30 mouse cellular contexts compared by ENCODE assay signal in genomic region chr17:87848964-87849363, GRCm38 (mm10). TPM values are rescaled to one million over a fixed set of nuclear protein-coding genes. Genes with fewer than 3 reads are reported as not detected.
DNase-seq lines count a peak whose midpoint lies in the region; ATAC-seq lines count a peak whose summit lies in the region.
"Had no signal": no experiment of that assay in that cellular context is flagged by ENCODE, and none has a peak within 500 bp of the region (broad histone marks: within the 10 kb centered on the region; RNA-seq: fewer than 3 reads in every experiment).

No protein-coding gene starts in this region.

- peak; percentile 16 to 31 for DNase-seq in adrenal gland, postnatal 36 days
- DNase-seq in adrenal gland, adult 18-20 months (ENCODE audit: low spot score in 2 of 2): no peak
- DNase-seq in 416B (ENCODE audit: low read depth) (peak; percentile 81), NIH3T3 (ENCODE audit: low read depth) (peak; percentile 79)
- DNase-seq in fibroblast of lung, adult 2 months (ENCODE audit: low read depth): peak; percentile 33
- no peak for DNase-seq in spleen, postnatal 14 days (ENCODE audit: low spot score in 2 of 2)
- DNase-seq in cerebellum, postnatal 10 days: no peak
- DNase-seq: adrenal gland, postnatal 14 days; cerebellum, adult 11 months; cerebellum, adult 8-10 months; cerebellum, postnatal 36 days; gastrocnemius, postnatal 14 days; heart, postnatal 10 days; heart, postnatal 4 days; kidney, adult 11 months; kidney, postnatal 10 days had no signal

- ATAC-seq in hindbrain, embryonic 13.5 days (ENCODE audit: low FRiP score): no peak
- ATAC-seq: activated CD4-positive, CD25-positive, alpha-beta regulatory T cell, adult 4 months; forebrain, embryonic 15.5 days had no signal

- no peaks in the 10 kb centered on the region for H3K36me3 ChIP-seq in hindbrain, embryonic 13.5 days
- H3K36me3 ChIP-seq: embryonic facial prominence, embryonic 10.5 days; forebrain, embryonic 15.5 days; hindbrain, embryonic 12.5 days had no signal

- no peak overlapping the region for H3K4me3 ChIP-seq in hindbrain, embryonic 13.5 days
- H3K4me3 ChIP-seq: embryonic facial prominence, embryonic 10.5 days; erythroblast, embryonic 14.5 days; forebrain, embryonic 15.5 days; hindbrain, embryonic 12.5 days had no signal

- H3K27ac ChIP-seq in hindbrain, embryonic 13.5 days: no peak overlapping the region
- H3K27ac ChIP-seq: embryonic facial prominence, embryonic 10.5 days; forebrain, embryonic 15.5 days; hindbrain, embryonic 12.5 days; hindbrain, postnatal 0 days had no signal

- 83% methylated on average over 3 of the region's 3 CpGs for WGBS in hindbrain, embryonic 13.5 days

- no peaks in the 10 kb centered on the region for H3K27me3 ChIP-seq in hindbrain, embryonic 13.5 days
- H3K27me3 ChIP-seq: forebrain, embryonic 15.5 days; hindbrain, embryonic 12.5 days had no signal

- peaks cover 10% of the 10 kb centered on the region for H3K4me1 ChIP-seq in hindbrain, embryonic 13.5 days (replicated peaks)
- H3K4me1 ChIP-seq: embryonic facial prominence, embryonic 10.5 days; forebrain, embryonic 15.5 days had no signal

- H3K4me2 ChIP-seq in hindbrain, embryonic 13.5 days: no peak overlapping the region
- H3K4me2 ChIP-seq: forebrain, embryonic 15.5 days; hindbrain, embryonic 12.5 days had no signal

- H3K9ac ChIP-seq in hindbrain, embryonic 13.5 days: no peak overlapping the region
- H3K9ac ChIP-seq: forebrain, embryonic 15.5 days; hindbrain, embryonic 12.5 days had no signal

- no peaks in the 10 kb centered on the region for H3K9me3 ChIP-seq in hindbrain, embryonic 13.5 days
- H3K9me3 ChIP-seq: forebrain, embryonic 15.5 days; hindbrain, embryonic 12.5 days had no signal

RNA-seq across cellular contexts. Expression of gene Kcnk12, which starts 51.2 kb away (rescaled TPM):
- total RNA-seq in adrenal gland, postnatal 36 days (2021): under 1 TPM; 0.20 to 0.36 TPM
- total RNA-seq in adrenal gland, adult 18-20 months (2021): under 1 TPM in 1 of 2 experiments, not detected in 1; 0.27 TPM
- 0.38 and 0.72 TPM in 2 replicates for polyA plus RNA-seq in hindbrain, embryonic 13.5 days (2015; fragmentation: Nextera tagmentation; extraction: Ambion mirVana)
- total RNA-seq: CH12.LX; gastrocnemius, adult 18-20 months; gastrocnemius, postnatal 14 days had no signal
- polyA plus RNA-seq: activated CD4-positive, CD25-positive, alpha-beta regulatory T cell, adult 4 months; embryonic facial prominence, embryonic 14.5 days; forebrain, embryonic 11.5 days; heart, embryonic 14.5 days; intestine, embryonic 14.5 days; kidney, embryonic 14.5 days had no signal

Comparison
In these comparisons a context has a peak if more than half of its experiments do, and no peak if none do; other contexts are left out.
1. DNase-seq: peak in adrenal gland, postnatal 36 days (2 of 2), 416B (single experiment), NIH3T3 (single experiment) and fibroblast of lung, adult 2 months (single experiment); none in adrenal gland, adult 18-20 months (0 of 2), spleen, postnatal 14 days (0 of 2) and cerebellum, postnatal 10 days (0 of 2).